Mouse (Mus musculus): Measurements from ENCODE around the gene Kcnt2.

Kcnt2 gene

GRCm38 (mm10) chr1:140378791-140379190 is 132.8 kb downstream of the Kcnt2 start:
- in situ Hi-C loops (cut with MboI, MseI) = no loop called here

GRCm38 (mm10) chr1:140379526-140379925 is 133.6 kb downstream of the Kcnt2 start:
- in situ Hi-C loops (cut with MboI, MseI) = no loop called here

- in situ Hi-C loops (cut with MboI, MseI) = no loop called here
Observed at GRCm38 (mm10) chr1:140381093-140381492, 135.1 kb downstream of the Kcnt2 start.

GRCm38 (mm10) chr1:140390301-140390700 is 144.3 kb downstream of the Kcnt2 start:
- in situ Hi-C loops (cut with MboI, MseI) = no loop called here

- in situ Hi-C loops (cut with MboI, MseI) = no loop called here
Observed at GRCm38 (mm10) chr1:140397756-140398155, 151.8 kb downstream of the Kcnt2 start.

GRCm38 (mm10) chr1:140406631-140407288 is 160.8 kb downstream of the Kcnt2 start:
- in situ Hi-C loops (cut with MboI, MseI) = no loop called here

GRCm38 (mm10) chr1:140415761-140416160 is 169.8 kb downstream of the Kcnt2 start:
- in situ Hi-C loops (cut with MboI, MseI) = no loop called here

- in situ Hi-C loops (cut with MboI, MseI) = no loop called here
Observed at GRCm38 (mm10) chr1:140422954-140423353, 177.0 kb downstream of the Kcnt2 start.

GRCm38 (mm10) chr1:140429284-140429850 is 183.4 kb downstream of the Kcnt2 start:
- in situ Hi-C loops (cut with MboI, MseI) = no loop called here

GRCm38 (mm10) chr1:140432039-140432438 is 186.1 kb downstream of the Kcnt2 start:
- in situ Hi-C loops (cut with MboI, MseI) = no loop called here

GRCm38 (mm10) chr1:140434791-140435190 is 188.8 kb downstream of the Kcnt2 start:
- in situ Hi-C loops (cut with MboI, MseI) = no loop called here

GRCm38 (mm10) chr1:140438176-140438575 is 192.2 kb downstream of the Kcnt2 start:
- in situ Hi-C loops (cut with MboI, MseI) = no loop called here

GRCm38 (mm10) chr1:140443904-140444303 is 197.9 kb downstream of the Kcnt2 start:
- in situ Hi-C loops (cut with MboI, MseI) = no loop called here

GRCm38 (mm10) chr1:140444394-140444793 is 198.4 kb downstream of the Kcnt2 start:
- in situ Hi-C loops (cut with MboI, MseI) = no loop called here

GRCm38 (mm10) chr1:140451461-140451860 is 205.5 kb downstream of the Kcnt2 start:
- in situ Hi-C loops (cut with MboI, MseI) = no loop called here

- in situ Hi-C loops (cut with MboI, MseI) = no loop called here
Observed at GRCm38 (mm10) chr1:140451924-140452323, 206.0 kb downstream of the Kcnt2 start.

- in situ Hi-C loops (cut with MboI, MseI) = no loop called here
Observed at GRCm38 (mm10) chr1:140455903-140456302, 209.9 kb downstream of the Kcnt2 start.

GRCm38 (mm10) chr1:140456873-140457272 is 210.9 kb downstream of the Kcnt2 start:
- in situ Hi-C loops (cut with MboI, MseI) = no loop called here

GRCm38 (mm10) chr1:140468315-140468714 is 222.4 kb downstream of the Kcnt2 start:
- in situ Hi-C loops (cut with MboI, MseI) = no loop called here

- in situ Hi-C loops (cut with MboI, MseI) = no loop called here
Observed at GRCm38 (mm10) chr1:140469586-140469985, 223.6 kb downstream of the Kcnt2 start.

- in situ Hi-C loops (cut with MboI, MseI) = no loop called here
Observed at GRCm38 (mm10) chr1:140476921-140477320, 231.0 kb downstream of the Kcnt2 start.

- in situ Hi-C loops (cut with MboI, MseI) = no loop called here
Observed at GRCm38 (mm10) chr1:140484016-140484415, 238.1 kb downstream of the Kcnt2 start.

GRCm38 (mm10) chr1:140489816-140490215 is 243.9 kb downstream of the Kcnt2 start:
- in situ Hi-C loops (cut with MboI, MseI) = no loop called here

- in situ Hi-C loops (cut with MboI, MseI) = no loop called here
Observed at GRCm38 (mm10) chr1:140491406-140491805, 245.4 kb downstream of the Kcnt2 start.

Measured in T-helper 2 cell (primary cell).